Mouse (Mus musculus): ENCODE measurements at regions not wholly inside any gene's neighbourhood (a gene's known extent, or its start where the extent isn't known, plus 50 kb on each side); places are given as distances from the start of the nearest gene placed in this dataset.

- ATAC-seq (ENCODE audit: low TSS enrichment), result no peak
Measured at GRCm38 (mm10) chr1:91734731-91735130, 66.5 kb upstream of the Twist2 start.

- ATAC-seq (ENCODE audit: low TSS enrichment), result no peak
Measured at GRCm38 (mm10) chr1:91735436-91735835, 65.8 kb upstream of the Twist2 start.

- no peak for ATAC-seq (ENCODE audit: low TSS enrichment)
Measured at GRCm38 (mm10) chr1:91740661-91741060, 60.6 kb upstream of the Twist2 start.

GRCm38 (mm10) chr1:91742031-91742430, 59.2 kb upstream of the Twist2 start:
- peak; percentile 38; the same call in 1 of the 2 replicates for ATAC-seq (ENCODE audit: low TSS enrichment)

GRCm38 (mm10) chr1:91742914-91743313, 58.3 kb upstream of the Twist2 start:
- ATAC-seq (ENCODE audit: low TSS enrichment), result no peak

- no peak for ATAC-seq (ENCODE audit: low TSS enrichment)
Measured at GRCm38 (mm10) chr1:91744076-91744475, 57.2 kb upstream of the Twist2 start.

GRCm38 (mm10) chr1:91744701-91745100, 56.6 kb upstream of the Twist2 start:
- ATAC-seq (ENCODE audit: low TSS enrichment), result no peak

GRCm38 (mm10) chr1:91747583-91747982, 53.7 kb upstream of the Twist2 start:
- ATAC-seq (ENCODE audit: low TSS enrichment), result no peak

Measured in frontal cortex, adult (tissue).